Mouse (Mus musculus): ENCODE measurements around the gene Slc5a10. TPM values are rescaled to one million over a fixed set of nuclear protein-coding genes. Genes with fewer than 3 reads are reported as not detected.

Gene Slc5a10
- polyA plus RNA-seq, 1 experiment, result 0.19 TPM

DNA sequence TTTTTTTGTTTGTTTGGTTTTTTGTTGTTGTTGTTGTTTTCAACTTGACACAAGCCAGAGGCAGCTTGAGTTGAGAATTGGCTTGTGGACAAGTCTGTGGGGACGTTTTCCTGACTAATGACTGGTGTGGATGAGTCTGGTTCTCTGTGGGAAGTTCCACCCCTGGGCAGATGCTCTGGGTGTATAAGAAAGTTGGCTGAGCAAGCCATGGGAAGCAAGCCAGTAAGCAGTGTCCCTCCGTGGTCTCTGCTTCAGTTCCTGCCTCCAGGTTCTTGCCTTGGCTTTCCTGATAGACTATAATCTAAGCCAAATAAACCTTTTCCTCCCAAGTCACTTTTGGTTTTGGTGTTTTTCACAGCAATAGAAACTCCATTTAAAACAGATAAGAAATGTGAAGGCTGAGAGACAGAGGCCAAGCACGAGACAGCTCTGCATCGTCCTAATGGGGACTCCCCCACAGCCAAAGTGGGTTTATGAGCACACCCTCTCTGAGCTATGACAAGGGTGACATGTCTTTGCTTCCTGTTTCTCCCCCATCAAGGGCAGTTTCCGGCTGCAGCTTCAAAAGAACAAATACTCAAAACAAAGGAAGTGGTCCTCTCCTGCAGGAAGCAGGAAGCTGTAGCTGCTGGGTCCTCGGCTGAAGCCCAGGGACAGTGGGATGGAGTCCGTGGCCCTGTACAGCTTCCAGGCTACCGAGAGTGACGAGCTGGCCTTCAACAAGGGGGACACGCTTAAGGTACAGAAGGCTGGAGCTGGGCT lies 67.8 kb downstream of the Slc5a10 start, which contains the start of gene Grap:
Gene Grap, plus strand, starts transcription at position 580 of the 762 bp plus-strand sequence.
- H3K27ac ChIP-seq (ENCODE audit: insufficient read depth, low read length), result no peak within 1 kb of the TSS
- TF ChIP-seq CTCF (IDR thresholded peaks at IDR 0.05; ENCODE audit: extremely low read depth, insufficient read depth, low read length), result no peak
- TF ChIP-seq POLR2A (IDR thresholded peaks at IDR 0.05; ENCODE audit: extremely low read depth, insufficient read depth, low read length), result no peak
- 0 out of 2 replicates have a peak within 1 kb of the TSS, but pooled peaks have one; percentile 0 for H3K4me3 ChIP-seq (ENCODE audit: insufficient read depth, low read length)
- no peaks in the 10 kb centered on the region for H3K4me1 ChIP-seq (ENCODE audit: control insufficient read depth, insufficient read depth, low read length)

GRCm38 (mm10) chr11:61652216-61652615 lies 68.4 kb downstream of the Slc5a10 start:
- no peak overlapping the region for H3K27ac ChIP-seq (ENCODE audit: insufficient read depth, low read length)
- no peak overlapping the region for H3K4me3 ChIP-seq (ENCODE audit: insufficient read depth, low read length)
- no peaks in the 10 kb centered on the region for H3K4me1 ChIP-seq (ENCODE audit: control insufficient read depth, insufficient read depth, low read length)
- TF ChIP-seq CTCF (IDR thresholded peaks at IDR 0.05; ENCODE audit: extremely low read depth, insufficient read depth, low read length), result no peak
- TF ChIP-seq POLR2A (IDR thresholded peaks at IDR 0.05; ENCODE audit: extremely low read depth, insufficient read depth, low read length), result no peak

GRCm38 (mm10) chr11:61650470-61651265 lies 70.0 kb downstream of the Slc5a10 start:
- no peak for TF ChIP-seq CTCF (IDR thresholded peaks at IDR 0.05; ENCODE audit: extremely low read depth, insufficient read depth, low read length)
- Histone ChIP-seq H3K4me1 (ENCODE audit: control insufficient read depth, insufficient read depth, low read length) (no peaks in the 10 kb centered on the region), H3K27ac (ENCODE audit: insufficient read depth, low read length) (no peak overlapping the region), H3K4me3 (ENCODE audit: insufficient read depth, low read length) (no peak overlapping the region)

DNA sequence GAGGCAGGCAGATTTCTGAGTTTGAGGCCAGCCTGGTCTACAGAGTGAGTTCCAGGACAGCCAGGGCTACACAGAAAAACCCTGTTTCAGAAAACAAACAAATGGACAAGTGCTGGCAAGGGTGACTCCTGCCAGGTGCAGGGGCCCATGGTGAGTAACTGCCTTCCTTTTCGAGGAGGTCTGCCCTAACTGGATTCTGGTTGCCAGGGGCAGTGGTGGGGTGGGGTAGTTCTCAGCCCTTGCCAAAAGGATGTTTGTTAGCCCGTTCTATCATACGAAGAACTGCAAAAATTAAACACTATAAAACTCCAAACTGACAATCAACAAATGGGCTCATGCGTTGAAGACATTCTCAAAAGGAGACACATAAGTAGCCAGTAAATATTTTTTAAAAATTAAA lies 71.0 kb downstream of the Slc5a10 start:
- no peak overlapping the region for H3K4me3 ChIP-seq (ENCODE audit: insufficient read depth, low read length)
- H3K4me1 ChIP-seq (ENCODE audit: control insufficient read depth, insufficient read depth, low read length), result no peaks in the 10 kb centered on the region
- no peak for TF ChIP-seq CTCF (IDR thresholded peaks at IDR 0.05; ENCODE audit: extremely low read depth, insufficient read depth, low read length)
- TF ChIP-seq POLR2A (IDR thresholded peaks at IDR 0.05; ENCODE audit: extremely low read depth, insufficient read depth, low read length), result no peak

DNA sequence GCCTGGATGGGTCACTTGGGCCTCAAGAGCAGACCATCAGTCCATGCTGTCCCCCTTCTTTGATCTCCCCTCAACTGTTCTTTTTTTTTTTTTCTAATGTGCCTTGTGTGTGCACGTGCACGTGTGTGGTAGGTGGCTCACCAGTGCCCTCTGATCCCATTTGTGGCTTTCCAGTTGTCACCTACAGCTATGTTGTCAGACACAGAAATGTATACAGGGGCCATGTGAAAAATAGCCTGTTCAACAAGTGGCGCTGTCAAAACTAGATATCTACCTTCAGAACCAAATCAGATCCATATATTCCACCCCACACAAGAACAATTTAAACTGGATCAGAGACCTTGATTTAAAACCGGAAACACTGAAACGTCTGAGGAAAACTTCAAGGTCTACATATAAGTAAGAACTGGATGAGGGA lies 71.5 kb downstream of the Slc5a10 start:
- no peaks in the 10 kb centered on the region for H3K4me1 ChIP-seq (ENCODE audit: control insufficient read depth, insufficient read depth, low read length)
- no peak for TF ChIP-seq CTCF (IDR thresholded peaks at IDR 0.05; ENCODE audit: extremely low read depth, insufficient read depth, low read length)
- TF ChIP-seq POLR2A (IDR thresholded peaks at IDR 0.05; ENCODE audit: extremely low read depth, insufficient read depth, low read length), result no peak
- no peak overlapping the region for H3K4me3 ChIP-seq (ENCODE audit: insufficient read depth, low read length)
- no peak overlapping the region for H3K27ac ChIP-seq (ENCODE audit: insufficient read depth, low read length)

More for the DNA sequence above, 71.0 kb downstream of the Slc5a10 start:
- H3K27ac ChIP-seq (ENCODE audit: insufficient read depth, low read length), result no peak overlapping the region

DNA sequence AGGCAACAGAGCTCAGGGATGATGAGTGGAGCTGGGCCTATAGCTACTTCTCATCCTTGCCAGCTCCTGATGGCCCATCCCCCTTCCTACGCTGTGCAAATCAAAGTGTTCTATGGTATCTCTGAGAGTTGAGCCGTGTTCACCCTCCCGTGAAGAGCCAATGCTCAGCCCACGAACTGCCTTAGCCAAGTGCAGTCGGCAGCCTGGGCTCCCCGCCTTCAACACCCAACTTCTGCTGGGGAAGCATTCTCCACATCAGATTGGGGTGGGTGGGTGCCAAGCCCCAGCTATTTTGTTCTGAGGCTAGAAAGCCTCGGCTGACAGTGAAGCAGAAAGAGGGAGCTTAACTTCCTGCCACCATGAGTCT lies 71.9 kb downstream of the Slc5a10 start:
- Histone ChIP-seq H3K4me1 (ENCODE audit: control insufficient read depth, insufficient read depth, low read length) (no peaks in the 10 kb centered on the region), H3K27ac (ENCODE audit: insufficient read depth, low read length) (no peak overlapping the region), H3K4me3 (ENCODE audit: insufficient read depth, low read length) (no peak overlapping the region)
- TF ChIP-seq POLR2A (IDR thresholded peaks at IDR 0.05; ENCODE audit: extremely low read depth, insufficient read depth, low read length), result no peak
- no peak for TF ChIP-seq CTCF (IDR thresholded peaks at IDR 0.05; ENCODE audit: extremely low read depth, insufficient read depth, low read length)

GRCm38 (mm10) chr11:61647956-61648748 lies 72.5 kb downstream of the Slc5a10 start:
- TF ChIP-seq POLR2A (IDR thresholded peaks at IDR 0.05; ENCODE audit: extremely low read depth, insufficient read depth, low read length) (no peak), CTCF (IDR thresholded peaks at IDR 0.05; ENCODE audit: extremely low read depth, insufficient read depth, low read length) (no peak)
- Histone ChIP-seq H3K4me3 (ENCODE audit: insufficient read depth, low read length) (no peak overlapping the region), H3K27ac (ENCODE audit: insufficient read depth, low read length) (no peak overlapping the region), H3K4me1 (ENCODE audit: control insufficient read depth, insufficient read depth, low read length) (no peaks in the 10 kb centered on the region)

GRCm38 (mm10) chr11:61647110-61647910 lies 73.3 kb downstream of the Slc5a10 start:
- Histone ChIP-seq H3K4me3 (ENCODE audit: insufficient read depth, low read length) (no peak overlapping the region), H3K27ac (ENCODE audit: insufficient read depth, low read length) (no peak overlapping the region), H3K4me1 (ENCODE audit: control insufficient read depth, insufficient read depth, low read length) (no peaks in the 10 kb centered on the region)
- TF ChIP-seq CTCF (IDR thresholded peaks at IDR 0.05; ENCODE audit: extremely low read depth, insufficient read depth, low read length) (no peak), POLR2A (IDR thresholded peaks at IDR 0.05; ENCODE audit: extremely low read depth, insufficient read depth, low read length) (no peak)
